Mouse (Mus musculus): Measurements from ENCODE around the gene Kdm5b.

- TF ChIP-seq CTCF (IDR thresholded peaks at IDR 0.05; ENCODE audit: insufficient read depth, low read depth, low read length) (no peak), POLR2A (IDR thresholded peaks at IDR 0.05; ENCODE audit: insufficient read depth, low read depth, low read length) (no peak)
Observed at GRCm38 (mm10) chr1:134524424-134524823, 35.5 kb upstream of the Kdm5b start.

Measured in olfactory bulb, adult 2 months (tissue).